Mouse (Mus musculus): ENCODE results near the gene Asb10. TPM values are rescaled to one million over a fixed set of nuclear protein-coding genes. Genes with fewer than 3 reads are reported as not detected.

Asb10 gene
- polyA plus RNA-seq, 1 experiment, result 0.42 TPM

DNA sequence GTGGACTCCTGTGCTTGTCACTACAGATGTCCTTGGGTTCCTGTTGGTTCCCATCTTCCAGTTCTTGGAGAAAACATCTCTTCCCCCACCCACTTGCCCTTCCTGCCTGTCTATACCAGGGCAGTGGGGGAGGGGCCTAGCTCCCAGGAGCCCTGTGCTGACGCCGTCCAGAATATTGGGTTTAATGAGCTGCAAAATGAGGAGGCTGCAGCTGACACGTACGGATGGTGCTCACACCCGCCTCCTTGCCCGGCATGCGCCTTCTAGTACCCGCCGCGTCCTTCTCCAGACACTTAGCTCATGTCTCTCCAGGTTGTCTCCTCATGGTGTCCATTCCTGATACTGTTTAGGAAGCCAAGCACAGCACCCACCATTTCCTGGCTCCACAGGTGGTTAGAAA, 41.7 kb downstream of the Asb10 start:
- Histone ChIP-seq H3K4me3 (ENCODE audit: insufficient read depth, low read length) (no peak overlapping the region), H3K4me1 (ENCODE audit: control insufficient read depth, insufficient read depth, low read length) (peaks cover 2% of the 10 kb centered on the region; the same call in 1 of the 2 replicates), H3K27ac (ENCODE audit: insufficient read depth, low read length) (no peak overlapping the region)
- TF ChIP-seq CTCF (IDR thresholded peaks at IDR 0.05; ENCODE audit: extremely low read depth, insufficient read depth, low read length), result no peak
- TF ChIP-seq POLR2A (IDR thresholded peaks at IDR 0.05; ENCODE audit: extremely low read depth, insufficient read depth, low read length), result no peak

DNA sequence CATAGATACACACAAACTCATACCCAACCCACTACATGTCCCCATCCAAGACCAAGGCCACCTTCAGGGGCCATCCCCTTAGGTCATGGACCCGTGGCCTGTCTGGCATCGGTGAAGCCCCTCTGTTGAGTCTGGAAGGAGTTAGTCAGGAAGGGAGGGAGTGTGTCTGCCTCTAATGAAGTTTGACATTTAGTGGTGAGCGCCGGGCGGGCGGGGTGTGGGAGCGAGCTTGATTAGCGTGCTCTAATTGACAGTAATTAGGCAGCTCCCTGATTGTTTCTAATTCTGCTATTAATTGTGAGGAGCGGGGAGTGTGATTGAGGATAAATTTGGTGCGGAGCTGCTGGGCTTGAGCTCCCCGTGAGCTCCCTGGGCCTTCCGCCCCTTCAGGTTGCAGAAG, 43.3 kb downstream of the Asb10 start:
- Histone ChIP-seq H3K27ac (ENCODE audit: insufficient read depth, low read length) (no peak overlapping the region), H3K4me1 (ENCODE audit: control insufficient read depth, insufficient read depth, low read length) (peaks cover 2% of the 10 kb centered on the region; the same call in 1 of the 2 replicates), H3K4me3 (ENCODE audit: insufficient read depth, low read length) (no peak overlapping the region)
- TF ChIP-seq CTCF (IDR thresholded peaks at IDR 0.05; ENCODE audit: extremely low read depth, insufficient read depth, low read length) (no peak), POLR2A (IDR thresholded peaks at IDR 0.05; ENCODE audit: extremely low read depth, insufficient read depth, low read length) (no peak)

DNA sequence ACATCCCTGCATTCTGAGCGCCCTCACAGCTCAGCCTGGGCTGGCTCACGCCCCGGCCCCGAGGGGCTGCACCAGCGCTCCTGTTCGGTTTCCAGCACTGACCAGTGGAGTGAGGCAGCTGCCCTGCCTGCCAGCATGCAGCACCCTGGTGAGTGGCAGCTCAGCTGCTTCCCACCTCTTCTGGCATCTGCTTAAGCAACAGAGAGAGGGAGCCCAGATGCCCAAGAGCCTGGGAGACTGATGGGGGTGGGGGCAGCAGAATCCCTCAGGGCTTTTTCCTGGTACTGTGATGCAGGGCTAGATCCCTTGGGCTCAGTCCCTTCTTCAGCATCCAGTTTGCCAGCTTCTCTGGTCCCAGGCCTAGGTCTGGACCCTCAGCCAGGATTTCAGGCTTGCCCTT, 44.0 kb downstream of the Asb10 start:
- TF ChIP-seq POLR2A (IDR thresholded peaks at IDR 0.05; ENCODE audit: extremely low read depth, insufficient read depth, low read length), result no peak
- TF ChIP-seq CTCF (IDR thresholded peaks at IDR 0.05; ENCODE audit: extremely low read depth, insufficient read depth, low read length), result no peak
- Histone ChIP-seq H3K27ac (ENCODE audit: insufficient read depth, low read length) (no peak overlapping the region), H3K4me1 (ENCODE audit: control insufficient read depth, insufficient read depth, low read length) (peaks cover 2% of the 10 kb centered on the region; the same call in 1 of the 2 replicates), H3K4me3 (ENCODE audit: insufficient read depth, low read length) (no peak overlapping the region)

DNA sequence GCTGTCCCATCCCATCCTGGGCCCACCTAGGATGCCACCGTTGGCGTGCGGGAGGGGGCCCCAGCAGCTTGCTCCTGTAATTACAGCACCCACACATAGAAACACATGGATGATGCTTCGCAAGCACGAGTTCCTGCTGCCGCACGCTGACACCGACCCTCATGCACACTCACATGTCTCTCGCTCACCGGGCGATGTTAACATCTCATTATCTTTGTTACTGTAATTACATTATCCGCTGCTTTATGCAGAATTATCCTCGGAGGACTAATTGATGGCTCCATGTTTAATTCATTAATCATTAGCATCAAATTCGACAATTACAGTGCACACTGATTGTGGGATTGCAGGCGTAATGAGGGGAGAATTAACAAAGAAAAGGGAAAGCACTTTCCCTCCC, 45.8 kb downstream of the Asb10 start:
- Histone ChIP-seq H3K27ac (ENCODE audit: insufficient read depth, low read length) (no peak overlapping the region), H3K4me3 (ENCODE audit: insufficient read depth, low read length) (no peak overlapping the region), H3K4me1 (ENCODE audit: control insufficient read depth, insufficient read depth, low read length) (peaks cover 2% of the 10 kb centered on the region; the same call in 1 of the 2 replicates)
- TF ChIP-seq CTCF (IDR thresholded peaks at IDR 0.05; ENCODE audit: extremely low read depth, insufficient read depth, low read length) (no peak), POLR2A (IDR thresholded peaks at IDR 0.05; ENCODE audit: extremely low read depth, insufficient read depth, low read length) (no peak)

DNA sequence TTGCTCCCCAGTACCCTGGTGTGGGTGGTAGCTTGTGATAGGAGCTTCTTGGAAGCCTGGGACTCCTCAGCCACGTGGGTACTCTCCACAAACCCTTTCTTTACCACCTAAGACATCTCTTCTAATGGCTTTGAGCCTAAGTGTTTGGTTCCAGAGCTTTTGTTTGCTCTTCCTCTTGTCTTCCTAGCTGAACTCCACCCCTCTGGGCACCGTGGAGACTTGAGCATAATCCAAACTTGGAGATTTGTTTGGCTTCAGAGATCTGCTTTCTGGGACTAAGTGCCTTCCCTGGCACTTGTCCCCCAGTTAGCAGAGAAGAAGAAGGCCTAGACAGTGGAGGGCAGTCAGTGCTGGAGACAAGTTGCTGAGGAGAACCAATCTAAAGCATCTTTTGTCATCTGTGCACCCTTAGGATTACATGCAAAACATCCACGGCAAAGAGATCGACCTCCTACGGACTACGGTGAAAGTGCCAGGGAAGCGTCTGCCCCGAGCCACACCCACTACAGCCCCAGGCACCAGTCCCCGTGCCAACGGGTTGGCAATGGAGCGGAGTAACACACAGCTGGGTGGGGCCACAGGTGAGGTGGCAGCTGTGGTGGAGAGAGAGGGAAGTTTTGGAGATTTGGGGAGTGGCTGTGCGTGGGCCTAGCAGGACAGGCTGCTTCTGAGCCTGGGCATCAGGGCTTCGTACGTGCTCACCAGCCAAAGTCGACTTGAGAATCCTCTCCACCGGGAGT, 48.1 kb downstream of the Asb10 start:
- Histone ChIP-seq H3K27ac (ENCODE audit: insufficient read depth, low read length) (no peak overlapping the region), H3K4me3 (ENCODE audit: insufficient read depth, low read length) (no peak overlapping the region), H3K4me1 (ENCODE audit: control insufficient read depth, insufficient read depth, low read length) (peaks cover 2% of the 10 kb centered on the region; the same call in 1 of the 2 replicates)
- TF ChIP-seq CTCF (IDR thresholded peaks at IDR 0.05; ENCODE audit: extremely low read depth, insufficient read depth, low read length), result no peak
- TF ChIP-seq POLR2A (IDR thresholded peaks at IDR 0.05; ENCODE audit: extremely low read depth, insufficient read depth, low read length), result no peak

DNA sequence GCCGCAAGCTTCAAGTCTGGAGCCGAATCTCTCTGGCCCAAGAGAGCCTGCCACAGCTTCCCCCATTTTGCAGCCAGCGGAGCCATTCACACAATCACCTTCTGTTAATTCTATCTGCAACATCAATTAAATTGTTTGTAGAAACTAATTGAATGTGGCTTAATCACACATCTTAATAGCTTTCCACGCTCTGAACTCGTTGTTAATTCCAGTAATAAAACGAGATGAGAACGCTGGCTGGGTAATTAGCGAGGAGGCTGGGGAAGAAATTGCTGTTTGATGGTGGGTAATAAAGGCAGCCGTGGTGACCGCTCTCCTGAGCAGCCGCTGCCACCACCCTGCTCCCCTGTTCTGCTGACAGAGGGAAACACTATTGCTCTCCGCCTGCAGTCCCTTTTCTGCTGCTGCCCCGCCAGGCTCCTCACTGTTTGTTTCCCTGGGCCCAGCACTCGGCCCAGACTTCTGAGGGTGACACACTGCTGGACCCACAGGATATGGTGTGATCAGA, 50.3 kb downstream of the Asb10 start:
- Histone ChIP-seq H3K4me1 (ENCODE audit: control insufficient read depth, insufficient read depth, low read length) (peaks cover 4% of the 10 kb centered on the region), H3K27ac (ENCODE audit: insufficient read depth, low read length) (no peak overlapping the region), H3K4me3 (ENCODE audit: insufficient read depth, low read length) (no peak overlapping the region)
- no peak for TF ChIP-seq CTCF (IDR thresholded peaks at IDR 0.05; ENCODE audit: extremely low read depth, insufficient read depth, low read length)
- TF ChIP-seq POLR2A (IDR thresholded peaks at IDR 0.05; ENCODE audit: extremely low read depth, insufficient read depth, low read length), result no peak

DNA sequence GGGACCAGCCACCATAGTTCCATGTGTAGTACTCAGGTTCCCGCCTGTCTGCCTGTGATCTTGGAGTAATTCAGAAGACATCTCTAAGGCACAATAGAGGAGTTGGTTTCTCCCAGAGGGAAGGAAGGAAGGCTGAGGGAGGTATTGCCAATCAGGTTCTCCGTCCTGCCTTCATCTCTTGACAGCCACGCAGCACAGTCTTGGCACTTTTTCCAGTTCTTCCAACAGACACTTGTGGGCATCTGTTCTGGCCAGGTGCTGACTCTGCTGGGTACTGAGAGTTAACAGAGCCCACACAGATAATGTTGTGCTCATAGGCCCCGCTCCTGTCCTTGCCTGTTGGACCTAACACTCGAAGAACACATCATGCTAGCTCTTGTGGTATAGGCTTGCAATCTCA, 54.0 kb downstream of the Asb10 start:
- H3K27ac ChIP-seq (ENCODE audit: insufficient read depth, low read length), result no peak overlapping the region

DNA sequence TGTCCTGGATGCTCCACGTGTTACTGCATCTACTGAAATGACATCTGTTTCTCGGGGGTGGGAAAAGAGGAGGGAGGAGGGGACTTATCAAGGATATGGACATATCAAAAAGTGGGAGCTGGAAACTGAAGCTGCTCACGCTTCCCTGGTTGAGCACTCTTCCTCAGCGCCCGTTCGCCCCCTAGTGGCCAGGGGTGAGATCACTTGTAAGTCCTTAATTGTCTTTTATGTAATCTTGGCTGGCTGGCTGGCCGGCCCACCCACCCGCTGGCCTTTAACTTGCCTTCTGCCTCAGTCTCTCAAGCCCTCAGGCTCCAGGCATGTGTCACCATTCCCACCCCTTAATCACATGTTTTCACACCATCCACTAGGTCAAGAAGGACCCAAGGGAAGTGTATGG, 54.7 kb downstream of the Asb10 start:
- Histone ChIP-seq H3K4me1 (ENCODE audit: control insufficient read depth, insufficient read depth, low read length) (peaks cover 11% of the 10 kb centered on the region), H3K27ac (ENCODE audit: insufficient read depth, low read length) (no peak overlapping the region), H3K4me3 (ENCODE audit: insufficient read depth, low read length) (no peak overlapping the region)
- peak; percentile 91 for TF ChIP-seq CTCF (IDR thresholded peaks at IDR 0.05; ENCODE audit: extremely low read depth, insufficient read depth, low read length)
- no peak for TF ChIP-seq POLR2A (IDR thresholded peaks at IDR 0.05; ENCODE audit: extremely low read depth, insufficient read depth, low read length)

More for the DNA sequence above, 54.0 kb downstream of the Asb10 start:
- H3K4me1 ChIP-seq (ENCODE audit: control insufficient read depth, insufficient read depth, low read length), result peaks cover 11% of the 10 kb centered on the region
- TF ChIP-seq POLR2A (IDR thresholded peaks at IDR 0.05; ENCODE audit: extremely low read depth, insufficient read depth, low read length) (no peak), CTCF (IDR thresholded peaks at IDR 0.05; ENCODE audit: extremely low read depth, insufficient read depth, low read length) (no peak)
- no peak overlapping the region for H3K4me3 ChIP-seq (ENCODE audit: insufficient read depth, low read length)

DNA sequence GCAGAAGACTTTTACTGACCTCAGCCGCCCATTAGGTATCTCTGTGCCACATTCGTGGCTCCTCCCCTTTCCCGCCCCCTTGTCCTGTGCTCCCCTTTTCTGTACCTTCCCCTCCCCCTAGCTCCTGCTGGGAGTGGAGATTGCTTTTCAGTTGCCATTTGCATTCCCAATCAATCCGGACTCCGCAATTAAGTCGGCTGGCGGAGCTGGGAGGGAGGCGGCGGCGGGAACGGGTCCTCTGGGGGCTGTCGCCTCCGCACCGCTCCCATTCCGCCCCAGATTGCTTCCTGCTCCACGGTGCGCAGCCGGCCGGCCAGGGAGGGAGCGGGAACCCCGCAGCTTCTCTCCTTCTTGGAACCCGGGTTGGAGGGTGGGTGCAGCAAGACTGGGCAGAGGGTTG, 55.8 kb downstream of the Asb10 start:
- no peak overlapping the region for H3K27ac ChIP-seq (ENCODE audit: insufficient read depth, low read length)
- TF ChIP-seq CTCF (IDR thresholded peaks at IDR 0.05; ENCODE audit: extremely low read depth, insufficient read depth, low read length) (no peak), POLR2A (IDR thresholded peaks at IDR 0.05; ENCODE audit: extremely low read depth, insufficient read depth, low read length) (no peak)
- no peak overlapping the region for H3K4me3 ChIP-seq (ENCODE audit: insufficient read depth, low read length)
- H3K4me1 ChIP-seq (ENCODE audit: control insufficient read depth, insufficient read depth, low read length), result peaks cover 11% of the 10 kb centered on the region

DNA sequence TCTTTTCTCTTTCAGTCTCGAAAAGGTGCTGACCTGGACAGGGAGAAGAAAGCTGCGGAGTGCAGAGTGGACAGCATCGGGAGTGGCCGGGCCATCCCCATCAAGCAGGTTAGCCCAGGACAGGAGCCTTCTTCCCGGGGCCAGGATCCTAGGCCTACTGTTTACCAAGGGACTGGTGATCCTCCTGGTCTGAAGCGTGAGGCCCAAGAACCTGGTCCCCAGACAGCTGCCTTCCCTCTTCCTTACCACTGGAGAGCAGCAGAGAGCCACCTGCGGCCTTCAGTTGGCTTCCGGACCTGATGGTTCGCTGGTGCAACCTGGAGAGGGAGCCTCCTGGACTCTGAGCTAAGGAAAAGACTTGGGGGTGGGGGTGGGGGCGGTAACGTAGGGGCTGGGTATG, 57.5 kb downstream of the Asb10 start:
- no peak overlapping the region for H3K27ac ChIP-seq (ENCODE audit: insufficient read depth, low read length)
- TF ChIP-seq CTCF (IDR thresholded peaks at IDR 0.05; ENCODE audit: extremely low read depth, insufficient read depth, low read length) (peak; percentile 72), POLR2A (IDR thresholded peaks at IDR 0.05; ENCODE audit: extremely low read depth, insufficient read depth, low read length) (no peak)

More for the DNA sequence above, 57.5 kb downstream of the Asb10 start:
- Histone ChIP-seq H3K4me1 (ENCODE audit: control insufficient read depth, insufficient read depth, low read length) (peaks cover 11% of the 10 kb centered on the region), H3K4me3 (ENCODE audit: insufficient read depth, low read length) (no peak overlapping the region)

Other genes with a start within 250 kb of the Asb10 start
- 27.3 and 29.4 TPM in 2 replicates for gene Kcnh2, start 189.4 kb downstream of the Asb10 start, polyA plus RNA-seq (2012; rRNA removed)
- gene Nos3, start 176.2 kb downstream of the Asb10 start, polyA plus RNA-seq (2012; rRNA removed), result 9.6 and 10.4 TPM in 2 replicates
- 4.0 and 4.1 TPM in 2 replicates for gene Atg9b, start 148.8 kb downstream of the Asb10 start, polyA plus RNA-seq (2012; rRNA removed)
- gene Abcb8, start 147.3 kb downstream of the Asb10 start, polyA plus RNA-seq (2012; rRNA removed), result 54.8 and 57.3 TPM in 2 replicates
- gene Asic3, start 127.6 kb downstream of the Asb10 start, polyA plus RNA-seq (2012; rRNA removed), result 0.44 and 0.70 TPM in 2 replicates
- 232 TPM in 2 replicates for gene Cdk5, start 117.4 kb downstream of the Asb10 start, polyA plus RNA-seq (2012; rRNA removed)
- 36.5 and 39.9 TPM in 2 replicates for gene Slc4a2, start 117.1 kb downstream of the Asb10 start, polyA plus RNA-seq (2012; rRNA removed)
- 237 and 255 TPM in 2 replicates for gene Fastk, start 95.7 kb downstream of the Asb10 start, polyA plus RNA-seq (2012; rRNA removed)
- gene Tmub1, start 93.1 kb downstream of the Asb10 start, polyA plus RNA-seq (2012; rRNA removed), result 48.7 and 49.0 TPM in 2 replicates
- gene Agap3, start 88.8 kb downstream of the Asb10 start, polyA plus RNA-seq (2012; rRNA removed), result 438 and 458 TPM in 2 replicates
- gene Gbx1, start 13.8 kb downstream of the Asb10 start, polyA plus RNA-seq (2012; rRNA removed), result 0.04 and 0.06 TPM in 2 replicates
- 0.04 and 0.11 TPM in 2 replicates for gene 4931409K22Rik, start 15.8 kb upstream of the Asb10 start, polyA plus RNA-seq (2012; rRNA removed)
- gene Abcf2, start 36.5 kb upstream of the Asb10 start, polyA plus RNA-seq (2012; rRNA removed), result 83.6 and 87.1 TPM in 2 replicates
- gene Chpf2, start 45.8 kb upstream of the Asb10 start, polyA plus RNA-seq (2012; rRNA removed), result 55.1 and 62.2 TPM in 2 replicates
- gene Smarcd3, start 83.4 kb upstream of the Asb10 start, polyA plus RNA-seq (2012; rRNA removed), result 97.8 and 97.9 TPM in 2 replicates
- gene Nub1, start 144.6 kb upstream of the Asb10 start, polyA plus RNA-seq (2012; rRNA removed), result 76.6 and 81.2 TPM in 2 replicates
- 0.55 and 1.1 TPM in 2 replicates for gene Wdr86, start 189.7 kb upstream of the Asb10 start, polyA plus RNA-seq (2012; rRNA removed)
- 0.92 and 1.5 TPM in 2 replicates for gene Crygn, start 217.0 kb upstream of the Asb10 start, polyA plus RNA-seq (2012; rRNA removed)